8 mouse cellular contexts compared by ENCODE assay signal in genomic region chr8:84846722-84847572, GRCm38 (mm10). TPM values are rescaled to one million over a fixed set of nuclear protein-coding genes. Genes with fewer than 3 reads are reported as not detected.
A peak's percentile ranks its signal among the peaks of the same experiment; 100 is the strongest.
DNase-seq lines count a peak whose midpoint lies in the region; ATAC-seq lines count a peak whose summit lies in the region.

Calr (minus strand) TSS chr8:84846934.

- H3K9ac ChIP-seq in heart, embryonic 13.5 days: peak within 1 kb of the TSS; percentile 98
- H3K9ac ChIP-seq in liver, embryonic 12.5 days: peak within 1 kb of the TSS; percentile 88
- H3K9ac ChIP-seq in stomach, embryonic 15.5 days: peak within 1 kb of the TSS; percentile 97

- peak within 1 kb of the TSS; percentile 84 for H3K4me3 ChIP-seq in brown adipose tissue, adult 24 weeks (ENCODE audit: insufficient read depth, low read depth, low read length)
- H3K4me3 ChIP-seq in heart, embryonic 13.5 days: peak within 1 kb of the TSS; percentile 97
- peak within 1 kb of the TSS; percentile 97 for H3K4me3 ChIP-seq in liver, embryonic 12.5 days
- H3K4me3 ChIP-seq in stomach, embryonic 15.5 days (replicated peaks): peak within 1 kb of the TSS; percentile 97

- H3K4me2 ChIP-seq in heart, embryonic 13.5 days: peak within 1 kb of the TSS; percentile 92
- peak within 1 kb of the TSS; percentile 88 for H3K4me2 ChIP-seq in liver, embryonic 12.5 days
- peak within 1 kb of the TSS; percentile 78 for H3K4me2 ChIP-seq in stomach, embryonic 15.5 days

- under 1% methylated on average over 55 of the region's 55 CpGs for WGBS in heart, embryonic 13.5 days
- WGBS in liver, embryonic 12.5 days (ENCODE audit: insufficient replicate concordance): under 1% methylated on average over 55 of the region's 55 CpGs
- under 1% methylated on average over 55 of the region's 55 CpGs for WGBS in stomach, embryonic 15.5 days

- H3K27me3 ChIP-seq in heart, embryonic 13.5 days (replicated peaks): no peaks in the 10 kb centered on the region
- no peaks in the 10 kb centered on the region for H3K27me3 ChIP-seq in liver, embryonic 12.5 days (replicated peaks)
- no peaks in the 10 kb centered on the region for H3K27me3 ChIP-seq in stomach, embryonic 15.5 days (replicated peaks)

- peak within 1 kb of the TSS; percentile 76 for H3K27ac ChIP-seq in brown adipose tissue, adult 24 weeks (replicated peaks; ENCODE audit: low read depth, low read length)
- H3K27ac ChIP-seq in heart, embryonic 13.5 days (replicated peaks): peak within 1 kb of the TSS; percentile 92
- peak within 1 kb of the TSS; percentile 97 for H3K27ac ChIP-seq in liver, embryonic 12.5 days
- peak within 1 kb of the TSS; percentile 87 for H3K27ac ChIP-seq in stomach, embryonic 15.5 days

- peak; percentile 100 for DNase-seq in CD4-positive, CD25-positive, alpha-beta regulatory T cell, adult 2 months (ENCODE audit: low read depth, low spot score)
- peak; percentile 98 for DNase-seq in fat pad, adult 2 months (ENCODE audit: extremely low read depth, low read depth, low spot score)
- peak; percentile 99 for DNase-seq in kidney, postnatal 10 days
- peak; percentile 99 to 100 for DNase-seq in natural killer cell, adult 2 months (ENCODE audit: low spot score in 2 of 2)

- no peaks in the 10 kb centered on the region for H3K4me1 ChIP-seq in brown adipose tissue, adult 24 weeks (ENCODE audit: control insufficient read depth, insufficient read depth, insufficient read length, low read length)
- peaks cover 40% of the 10 kb centered on the region for H3K4me1 ChIP-seq in heart, embryonic 13.5 days
- peaks cover 53% of the 10 kb centered on the region for H3K4me1 ChIP-seq in liver, embryonic 12.5 days
- H3K4me1 ChIP-seq in stomach, embryonic 15.5 days: peaks cover 14% of the 10 kb centered on the region

- peak; percentile 100 for ATAC-seq in heart, embryonic 13.5 days (ENCODE audit: extremely low read depth, insufficient number of reproducible peaks, low FRiP score, low TSS enrichment)
- peak; percentile 98 for ATAC-seq in liver, embryonic 12.5 days
- peak; percentile 100 for ATAC-seq in stomach, embryonic 15.5 days (ENCODE audit: insufficient read depth, low FRiP score, low read depth)

- H3K9me3 ChIP-seq in heart, embryonic 13.5 days: no peaks in the 10 kb centered on the region
- no peaks in the 10 kb centered on the region for H3K9me3 ChIP-seq in liver, embryonic 12.5 days (replicated peaks)
- H3K9me3 ChIP-seq in stomach, embryonic 15.5 days: no peaks in the 10 kb centered on the region

- H3K36me3 ChIP-seq in heart, embryonic 13.5 days: peaks cover 39% of the 10 kb centered on the region
- peaks cover 41% of the 10 kb centered on the region for H3K36me3 ChIP-seq in liver, embryonic 12.5 days
- peaks cover 28% of the 10 kb centered on the region for H3K36me3 ChIP-seq in stomach, embryonic 15.5 days

RNA-seq across cellular contexts. Expression of gene Calr, which starts in this region (rescaled TPM):
- 211 and 306 TPM in 2 replicates for polyA plus RNA-seq in brown adipose tissue, adult 24 weeks (2012; ENCODE audit: insufficient read depth, insufficient read length, missing spikeins)
- 711 and 772 TPM in 2 replicates for polyA plus RNA-seq in heart, embryonic 13.5 days (2015; fragmentation: Nextera tagmentation; extraction: Ambion mirVana)
- 590 and 610 TPM in 2 replicates for polyA plus RNA-seq in liver, embryonic 12.5 days (2016; fragmentation: Nextera tagmentation; extraction: Ambion mirVana)
- 938 and 1,051 TPM in 2 replicates for polyA plus RNA-seq in stomach, embryonic 15.5 days (2015; fragmentation: Nextera tagmentation; extraction: Ambion mirVana)

Comparison
In these comparisons a context has a peak if more than half of its experiments do, and no peak if none do; other contexts are left out.
1. Peak in every context shown above with its lines: DNase-seq, ATAC-seq, H3K4me3 ChIP-seq and H3K27ac ChIP-seq.